Mouse (Mus musculus): Measurements from ENCODE around the gene Nr4a1. TPM values are rescaled to one million over a fixed set of nuclear protein-coding genes. Genes with fewer than 3 reads are reported as not detected.
A peak's percentile ranks its signal among the peaks of the same experiment; 100 is the strongest.

The Nr4a1 gene
- polyA plus RNA-seq, 1 experiment from 2014 or later, result 14.7 TPM

GRCm38 (mm10) chr15:101308440-101309348 lies 54.6 kb downstream of the Nr4a1 start:
- Histone ChIP-seq H3K4me3 (no peak overlapping the region), H3K4me1 (0 out of 2 replicates have a peak, but pooled peaks cover 7% of the 10 kb centered on the region), H3K27ac (no peak overlapping the region), H3K9ac (no peak overlapping the region), H3K4me2 (no peak overlapping the region), H3K27me3 (no peaks in the 10 kb centered on the region), H3K36me3 (no peaks in the 10 kb centered on the region), H3K9me3 (no peaks in the 10 kb centered on the region)
- WGBS, result 54% methylated on average over 13 of the region's 13 CpGs
- ATAC-seq (ENCODE audit: insufficient number of reproducible peaks, low FRiP score, low TSS enrichment, low read depth), result no peak

DNA sequence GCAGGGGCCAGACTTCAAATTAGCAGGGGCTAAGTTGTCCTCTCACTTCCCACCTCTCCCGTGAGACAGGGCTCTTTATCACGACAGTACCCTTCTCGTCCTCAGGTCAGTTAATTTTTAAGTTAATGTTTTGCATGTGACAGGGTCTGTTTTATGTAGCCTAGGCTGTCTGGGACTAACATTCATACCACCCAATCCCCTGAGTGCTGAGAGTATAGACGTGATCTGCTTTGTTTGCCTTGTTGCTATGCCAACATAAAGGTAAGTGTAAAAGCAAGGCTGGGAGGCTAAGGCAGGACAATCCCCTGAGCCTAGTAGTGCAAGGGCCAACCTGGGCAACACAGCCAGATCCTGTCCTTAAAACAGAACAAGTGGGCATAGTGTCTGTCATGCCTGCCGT lies 55.4 kb downstream of the Nr4a1 start:
- ATAC-seq (ENCODE audit: insufficient number of reproducible peaks, low FRiP score, low TSS enrichment, low read depth), result no peak
- no peaks in the 10 kb centered on the region for H3K27me3 ChIP-seq
- no peak overlapping the region for H3K4me3 ChIP-seq
- no peak overlapping the region for H3K4me2 ChIP-seq
- H3K36me3 ChIP-seq, result no peaks in the 10 kb centered on the region
- H3K9ac ChIP-seq, result no peak overlapping the region
- H3K9me3 ChIP-seq, result no peaks in the 10 kb centered on the region
- H3K27ac ChIP-seq, result no peak overlapping the region
- 42% methylated on average over 5 of the region's 5 CpGs for WGBS
- H3K4me1 ChIP-seq, result 0 out of 2 replicates have a peak, but pooled peaks cover 7% of the 10 kb centered on the region

GRCm38 (mm10) chr15:101311087-101311770 lies 57.2 kb downstream of the Nr4a1 start:
- H3K27me3 ChIP-seq, result no peaks in the 10 kb centered on the region
- H3K9me3 ChIP-seq, result no peaks in the 10 kb centered on the region
- no peak overlapping the region for H3K27ac ChIP-seq
- H3K36me3 ChIP-seq, result no peaks in the 10 kb centered on the region
- ATAC-seq (ENCODE audit: insufficient number of reproducible peaks, low FRiP score, low TSS enrichment, low read depth), result no peak
- no peak overlapping the region for H3K4me3 ChIP-seq
- whole genome bisulfite sequencing, result 60% methylated on average over 10 of the region's 15 CpGs
- no peak overlapping the region for H3K9ac ChIP-seq
- H3K4me2 ChIP-seq, result no peak overlapping the region
- peaks cover 12% of the 10 kb centered on the region; the same call in 1 of the 2 replicates for H3K4me1 ChIP-seq

- WGBS, result 71% methylated on average over 6 of the region's 6 CpGs
- Histone ChIP-seq H3K27me3 (no peaks in the 10 kb centered on the region), H3K4me1 (peaks cover 16% of the 10 kb centered on the region; the same call in 1 of the 2 replicates), H3K4me3 (no peak overlapping the region), H3K27ac (no peak overlapping the region), H3K9me3 (no peaks in the 10 kb centered on the region), H3K4me2 (no peak overlapping the region), H3K36me3 (no peaks in the 10 kb centered on the region), H3K9ac (no peak overlapping the region)
- no peak for ATAC-seq (ENCODE audit: insufficient number of reproducible peaks, low FRiP score, low TSS enrichment, low read depth)
These were observed 57.9 kb downstream of the Nr4a1 start for GRCm38 (mm10) chr15:101312006-101312405.

DNA sequence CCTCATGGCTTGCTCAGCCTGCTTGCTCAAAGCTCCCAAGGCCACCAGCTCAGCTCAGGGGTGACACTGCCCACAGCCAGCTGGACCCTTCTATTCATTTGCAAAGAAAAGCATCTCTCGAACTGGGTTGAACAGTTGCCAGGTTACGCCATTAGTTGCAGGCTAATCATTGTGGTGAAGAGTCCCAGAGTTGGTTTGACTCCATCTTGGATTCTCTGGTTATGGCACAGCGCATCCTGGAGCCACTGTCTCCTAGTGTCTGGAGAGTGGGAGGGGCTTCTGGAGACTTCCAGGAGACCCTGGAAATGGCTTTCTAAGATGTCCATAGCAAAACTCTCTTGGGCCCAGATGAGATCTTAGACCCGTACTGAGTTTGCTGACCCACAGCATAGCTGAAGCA lies 61.3 kb downstream of the Nr4a1 start:
- Histone ChIP-seq H3K36me3 (no peaks in the 10 kb centered on the region), H3K27ac (no peak overlapping the region), H3K4me2 (peak overlapping the region; percentile 60; the same call in 1 of the 2 replicates), H3K4me3 (no peak overlapping the region), H3K9ac (no peak overlapping the region), H3K4me1 (peaks cover 9% of the 10 kb centered on the region; the same call in 1 of the 2 replicates), H3K27me3 (no peaks in the 10 kb centered on the region), H3K9me3 (no peaks in the 10 kb centered on the region)
- WGBS, result 87% methylated on average over 4 of the region's 4 CpGs
- ATAC-seq (ENCODE audit: insufficient number of reproducible peaks, low FRiP score, low TSS enrichment, low read depth), result no peak

DNA sequence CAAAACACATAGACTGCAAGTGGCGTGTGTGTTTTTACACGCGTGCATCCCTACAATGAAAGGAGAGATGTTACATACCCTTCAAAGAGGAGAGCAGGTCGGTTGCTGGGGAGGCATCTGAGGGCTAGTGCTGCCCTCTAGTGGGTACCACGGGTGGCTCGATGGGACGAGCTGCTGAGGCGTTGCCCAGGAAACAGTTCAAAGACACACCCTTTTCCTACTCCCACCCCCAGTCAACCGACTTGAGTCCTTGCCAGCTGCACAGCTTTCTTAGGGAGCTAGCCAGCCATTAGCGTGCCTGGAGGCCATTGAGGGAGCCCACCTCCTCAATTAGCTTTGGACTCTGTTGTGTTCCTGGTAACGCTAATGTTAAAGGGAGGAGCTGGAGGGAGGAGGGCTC lies 61.8 kb downstream of the Nr4a1 start:
- H3K4me3 ChIP-seq, result peak overlapping the region; percentile 36
- no peaks in the 10 kb centered on the region for H3K36me3 ChIP-seq
- H3K27me3 ChIP-seq, result no peaks in the 10 kb centered on the region
- H3K9ac ChIP-seq, result no peak overlapping the region
- no peaks in the 10 kb centered on the region for H3K9me3 ChIP-seq
- H3K27ac ChIP-seq, result no peak overlapping the region
- peaks cover 9% of the 10 kb centered on the region; the same call in 1 of the 2 replicates for H3K4me1 ChIP-seq
- 7% methylated on average over 11 of the region's 11 CpGs for WGBS
- H3K4me2 ChIP-seq, result peak overlapping the region; percentile 60
- peak; percentile 53 for ATAC-seq (ENCODE audit: insufficient number of reproducible peaks, low FRiP score, low TSS enrichment, low read depth)

GRCm38 (mm10) chr15:101316279-101316912 lies 62.3 kb downstream of the Nr4a1 start:
- Histone ChIP-seq H3K27ac (no peak overlapping the region), H3K9ac (no peak overlapping the region), H3K4me1 (peaks cover 9% of the 10 kb centered on the region; the same call in 1 of the 2 replicates), H3K9me3 (no peaks in the 10 kb centered on the region), H3K36me3 (no peaks in the 10 kb centered on the region), H3K4me3 (peak overlapping the region; percentile 36), H3K27me3 (no peaks in the 10 kb centered on the region), H3K4me2 (peak overlapping the region; percentile 60)
- WGBS, result 54% methylated on average over 13 of the region's 13 CpGs
- no peak for ATAC-seq (ENCODE audit: insufficient number of reproducible peaks, low FRiP score, low TSS enrichment, low read depth)

DNA sequence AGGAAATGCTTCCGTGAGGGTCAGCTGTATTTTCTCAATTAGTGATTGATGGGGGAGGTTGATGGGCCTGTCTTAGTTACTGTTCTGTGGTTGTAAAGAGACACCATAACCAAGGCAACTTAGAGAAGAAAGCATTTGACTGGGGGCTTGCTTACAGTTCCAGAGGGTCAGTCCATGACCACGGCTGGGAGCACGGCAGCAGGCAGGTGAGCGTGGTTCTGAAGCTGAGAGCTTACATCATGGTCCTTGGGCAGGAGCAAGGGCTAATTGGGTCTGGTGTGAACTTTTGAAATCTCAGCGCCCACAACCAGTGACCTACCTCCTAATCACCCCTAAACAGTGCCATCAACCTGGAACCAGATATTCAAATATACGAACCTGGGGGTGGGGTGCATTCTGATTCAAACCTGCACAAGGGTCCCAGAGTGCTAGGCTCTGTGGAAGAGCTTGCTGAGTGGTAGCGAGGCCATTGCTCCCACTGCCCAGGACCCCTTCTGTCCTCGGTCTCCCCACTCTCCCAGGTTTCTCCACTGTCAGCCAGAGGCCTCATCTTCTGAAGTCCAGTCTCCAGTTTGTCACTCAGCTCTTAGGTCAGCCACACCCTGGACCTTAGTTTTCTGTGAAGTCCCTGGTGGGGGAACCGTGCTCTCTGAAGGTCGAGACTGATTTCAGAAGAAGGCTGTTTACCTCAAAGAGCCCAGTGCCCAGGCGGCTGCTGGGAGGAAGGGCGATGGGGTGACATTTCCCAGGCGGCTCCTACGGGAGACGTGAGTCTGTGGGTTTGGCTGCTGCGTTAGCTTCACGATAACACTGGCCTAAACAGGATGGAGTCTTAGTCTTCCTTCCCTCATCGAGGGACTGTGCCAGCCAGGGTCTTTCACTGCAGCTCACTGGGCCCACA lies 63.1 kb downstream of the Nr4a1 start:
- no peak for ATAC-seq (ENCODE audit: insufficient number of reproducible peaks, low FRiP score, low TSS enrichment, low read depth)
- peaks cover 9% of the 10 kb centered on the region; the same call in 1 of the 2 replicates for H3K4me1 ChIP-seq
- no peaks in the 10 kb centered on the region for H3K27me3 ChIP-seq
- no peaks in the 10 kb centered on the region for H3K9me3 ChIP-seq
- 67% methylated on average over 18 of the region's 18 CpGs for WGBS
- no peak overlapping the region for H3K4me3 ChIP-seq
- no peak overlapping the region for H3K27ac ChIP-seq
- H3K36me3 ChIP-seq, result no peaks in the 10 kb centered on the region
- no peak overlapping the region for H3K4me2 ChIP-seq
- no peak overlapping the region for H3K9ac ChIP-seq

DNA sequence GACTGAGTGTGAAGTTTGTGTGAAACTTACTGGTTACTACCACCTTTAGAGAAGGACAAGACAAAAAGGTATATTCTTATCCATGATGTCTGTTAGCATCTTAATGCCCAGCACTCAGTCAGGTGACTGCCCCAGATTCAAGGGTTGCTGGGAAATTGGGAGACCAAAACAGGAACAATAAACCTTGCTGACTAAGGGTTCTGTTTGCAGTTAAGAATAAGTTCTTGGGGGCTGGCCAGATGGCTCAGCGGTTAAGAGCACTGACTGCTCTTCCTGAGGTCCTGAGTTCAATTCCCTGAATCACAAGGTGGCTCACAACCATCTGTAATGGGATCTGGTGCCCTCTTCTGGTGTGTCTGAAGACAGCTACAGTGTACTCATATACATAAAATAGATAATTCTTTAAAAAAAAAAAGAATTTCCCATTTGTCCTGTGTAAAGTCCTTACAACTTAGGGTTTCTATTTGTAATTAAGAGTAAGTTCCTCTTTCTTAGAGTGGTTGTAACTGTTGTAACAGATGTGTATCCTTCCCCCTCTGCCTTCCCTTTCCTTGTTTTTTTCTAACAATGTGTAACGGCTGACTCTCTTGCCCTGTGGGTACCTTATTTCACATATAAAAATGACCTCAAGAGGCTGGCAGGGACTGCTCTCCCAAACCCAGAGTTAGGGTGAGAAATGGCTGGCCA lies 63.9 kb downstream of the Nr4a1 start:
- Histone ChIP-seq H3K4me2 (no peak overlapping the region), H3K9ac (no peak overlapping the region), H3K27me3 (no peaks in the 10 kb centered on the region), H3K36me3 (no peaks in the 10 kb centered on the region), H3K4me1 (peaks cover 9% of the 10 kb centered on the region; the same call in 1 of the 2 replicates), H3K4me3 (no peak overlapping the region), H3K27ac (no peak overlapping the region), H3K9me3 (no peaks in the 10 kb centered on the region)
- ATAC-seq (ENCODE audit: insufficient number of reproducible peaks, low FRiP score, low TSS enrichment, low read depth), result no peak
- WGBS, result 69% methylated on average over 2 of the region's 2 CpGs

- Histone ChIP-seq H3K36me3 (no peaks in the 10 kb centered on the region), H3K27me3 (no peaks in the 10 kb centered on the region), H3K4me1 (peaks cover 9% of the 10 kb centered on the region; the same call in 1 of the 2 replicates), H3K4me2 (no peak overlapping the region), H3K9ac (no peak overlapping the region), H3K4me3 (no peak overlapping the region), H3K9me3 (no peaks in the 10 kb centered on the region), H3K27ac (no peak overlapping the region)
- no peak for ATAC-seq (ENCODE audit: insufficient number of reproducible peaks, low FRiP score, low TSS enrichment, low read depth)
- 55% methylated on average over 14 of the region's 14 CpGs for WGBS
These were observed 65.1 kb downstream of the Nr4a1 start for GRCm38 (mm10) chr15:101318889-101319765.

Data from limb, embryonic 15.5 days (tissue).